Mouse (Mus musculus) CD8-positive naive resting alpha-beta T cell, adult 2 months (primary cell): ENCODE results near the gene Clybl.

Experiments used
- DNase-seq, 2 experiments: peaks; one replicate each; pipeline ENCODE4 v3.0.0; 2022; ENCODE audit warnings: low read depth in 2 of 2, low spot score in 2 of 2

Gene Clybl

GRCm38 (mm10) chr14:122246919-122247859 lies 65.7 kb downstream of the Clybl start:
- no peak for DNase-seq

- no peak for DNase-seq
Observed at GRCm38 (mm10) chr14:122249123-122249522, 67.6 kb downstream of the Clybl start.

- DNase-seq, result no peak
Observed at GRCm38 (mm10) chr14:122251346-122251745, 69.8 kb downstream of the Clybl start.

DNA sequence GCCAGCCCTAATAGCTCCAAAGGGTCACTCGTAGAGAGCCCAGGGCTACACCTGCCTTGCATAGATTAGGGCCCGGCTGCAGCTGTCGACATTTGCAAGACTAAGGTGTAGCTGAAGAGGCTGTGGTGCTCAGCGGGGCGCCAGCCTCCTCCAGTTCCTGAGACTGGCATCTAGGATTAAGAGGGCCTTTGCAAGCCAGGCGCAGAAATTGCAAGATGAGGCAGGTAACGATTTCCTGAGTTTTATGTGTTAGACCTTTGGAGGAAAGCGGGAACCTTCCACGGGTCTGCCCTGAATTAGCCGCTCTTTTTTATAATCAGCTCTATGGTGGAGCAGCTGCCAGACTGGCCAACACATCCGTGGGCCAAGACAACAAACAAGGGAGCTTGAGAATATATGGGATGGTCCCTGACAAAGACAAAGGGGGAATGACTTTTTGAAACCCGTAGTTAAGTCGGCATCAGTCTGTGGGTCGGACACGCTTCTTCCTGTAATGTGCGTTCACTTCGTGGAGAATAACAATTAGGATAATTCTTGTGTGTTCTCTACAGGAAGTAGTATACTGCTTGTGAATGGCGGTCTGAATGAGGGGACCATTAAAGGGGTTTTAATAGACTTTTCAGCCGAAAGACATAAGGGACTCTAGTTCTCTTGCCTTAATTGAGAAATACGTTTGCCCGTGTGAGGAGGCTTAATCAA lies 74.2 kb downstream of the Clybl start:
- DNase-seq, result no peak

- no peak for DNase-seq
Observed at GRCm38 (mm10) chr14:122256261-122256634, 74.7 kb downstream of the Clybl start.

DNA sequence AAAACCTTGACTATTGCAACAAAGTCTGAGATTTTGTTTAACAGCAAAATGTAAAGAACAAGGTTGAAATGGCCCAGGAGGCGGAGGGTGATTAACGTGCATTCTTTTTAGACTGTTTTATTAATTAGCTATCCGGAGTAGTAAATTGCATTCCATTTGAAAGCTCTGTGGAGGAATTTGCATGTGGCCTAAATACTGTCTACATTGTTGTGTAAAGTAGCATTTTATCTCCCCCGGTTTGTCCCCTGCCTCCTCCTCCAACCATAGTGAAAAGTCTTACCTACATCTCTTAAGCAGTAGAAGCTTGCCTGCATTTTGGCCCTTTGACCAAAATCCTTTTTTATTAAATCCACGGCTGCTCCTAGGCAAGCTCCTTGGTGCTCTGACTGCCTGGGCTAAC lies 76.8 kb downstream of the Clybl start:
- DNase-seq, result no peak

GRCm38 (mm10) chr14:122261250-122261649 lies 79.7 kb downstream of the Clybl start:
- DNase-seq, result no peak

DNA sequence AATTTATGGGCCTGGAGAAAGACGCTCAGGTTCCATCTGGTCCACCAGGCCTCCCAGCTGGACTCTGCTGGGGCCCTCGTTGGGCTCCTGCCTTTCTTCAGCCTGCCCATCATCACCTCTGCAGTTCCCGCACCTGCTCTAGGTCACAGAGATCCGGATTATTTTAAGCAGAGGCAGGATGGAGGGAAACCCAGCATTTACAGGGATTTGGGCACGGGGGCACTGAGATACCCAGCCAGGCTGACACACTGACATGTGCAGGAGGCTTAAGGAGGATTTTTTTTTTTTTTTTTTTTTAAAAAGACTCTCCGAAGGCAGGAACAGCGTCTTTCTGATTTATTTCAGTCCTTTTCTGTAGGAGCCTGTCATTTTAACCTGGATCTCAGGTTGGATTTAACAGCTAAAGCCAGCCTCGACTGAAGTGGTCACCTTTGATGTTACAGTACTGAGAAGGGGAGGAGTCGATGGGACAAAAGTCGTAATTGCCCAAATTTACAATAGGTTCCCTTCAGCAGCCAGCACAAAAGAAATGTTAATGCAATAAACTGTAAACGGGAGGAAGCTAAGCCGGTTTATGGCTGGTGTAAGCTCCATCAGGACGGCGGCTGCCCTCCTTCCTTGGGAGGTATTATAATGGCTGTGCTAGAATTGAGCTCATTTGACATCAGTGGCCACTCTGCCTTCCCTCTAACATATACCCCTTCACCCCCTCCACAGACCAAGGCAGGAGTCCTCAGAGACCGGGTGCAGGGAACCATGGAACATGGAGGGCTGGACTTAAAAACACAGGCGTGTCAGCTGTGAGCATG lies 81.6 kb downstream of the Clybl start:
- no peak for DNase-seq

GRCm38 (mm10) chr14:122265214-122265613 lies 83.7 kb downstream of the Clybl start:
- no peak for DNase-seq

- DNase-seq, result no peak
Observed at GRCm38 (mm10) chr14:122267590-122267989, 86.1 kb downstream of the Clybl start.

- DNase-seq, result no peak
Observed at GRCm38 (mm10) chr14:122271104-122271746, 89.7 kb downstream of the Clybl start.

DNA sequence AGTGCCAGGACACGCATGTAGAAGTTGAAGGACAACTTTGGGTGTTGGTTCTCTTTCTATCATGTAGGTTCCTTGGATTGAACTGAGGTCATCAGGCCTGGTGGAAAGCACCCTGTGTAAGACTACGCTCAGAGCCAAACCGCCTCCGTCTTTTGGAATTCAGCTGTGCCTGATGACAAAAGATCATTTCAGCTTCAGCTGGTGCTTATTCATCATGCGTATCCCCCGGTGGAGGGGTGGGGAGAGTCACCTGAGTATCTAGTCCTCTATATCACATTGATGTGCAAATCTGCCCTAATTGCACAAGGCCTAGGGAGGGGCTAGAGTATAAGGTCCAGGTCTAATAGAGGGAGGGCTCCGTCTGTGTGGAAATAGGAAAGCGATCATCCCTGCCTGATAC lies 95.6 kb downstream of the Clybl start:
- DNase-seq, result no peak

DNA sequence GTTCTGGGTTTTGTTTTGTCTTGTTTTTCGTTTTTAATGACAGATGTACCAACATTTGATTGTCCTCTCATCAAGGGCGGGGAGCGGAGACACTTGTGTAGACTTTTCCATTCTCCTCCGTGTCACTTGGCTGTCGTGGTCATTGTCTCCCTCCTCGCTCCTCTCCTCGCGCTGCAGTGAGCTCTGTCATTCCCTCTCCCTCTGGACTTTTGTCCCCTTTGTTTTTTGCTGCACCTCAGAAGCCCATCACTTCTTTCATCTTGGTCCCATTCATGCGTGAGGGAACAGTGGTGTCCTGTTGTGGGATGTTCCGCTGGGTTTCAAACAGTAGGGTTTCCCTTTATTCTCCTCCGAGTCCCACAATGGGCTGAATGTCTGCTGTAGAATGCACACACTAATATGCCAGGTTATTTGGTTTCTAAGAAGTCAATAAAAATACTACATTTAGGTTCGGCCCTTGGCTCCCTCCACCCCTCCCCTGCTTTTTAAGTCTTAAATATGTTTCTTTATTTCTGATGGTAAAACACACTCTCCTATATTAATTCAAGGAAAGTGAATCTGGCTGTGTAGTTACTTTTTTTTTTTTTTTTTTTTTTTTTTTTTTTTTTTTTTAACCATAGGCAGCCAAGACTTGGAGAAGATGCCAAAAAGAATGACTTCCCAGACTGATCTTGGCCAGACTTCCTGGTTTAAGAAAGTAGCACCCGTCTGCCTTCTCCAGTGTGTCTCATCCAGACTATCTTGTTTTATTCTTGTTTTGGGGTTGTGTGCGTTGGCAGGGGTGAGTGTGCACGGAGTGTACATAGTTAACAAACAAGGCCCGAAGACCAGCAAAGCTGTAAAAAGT lies 98.2 kb downstream of the Clybl start:
- no peak for DNase-seq

DNA sequence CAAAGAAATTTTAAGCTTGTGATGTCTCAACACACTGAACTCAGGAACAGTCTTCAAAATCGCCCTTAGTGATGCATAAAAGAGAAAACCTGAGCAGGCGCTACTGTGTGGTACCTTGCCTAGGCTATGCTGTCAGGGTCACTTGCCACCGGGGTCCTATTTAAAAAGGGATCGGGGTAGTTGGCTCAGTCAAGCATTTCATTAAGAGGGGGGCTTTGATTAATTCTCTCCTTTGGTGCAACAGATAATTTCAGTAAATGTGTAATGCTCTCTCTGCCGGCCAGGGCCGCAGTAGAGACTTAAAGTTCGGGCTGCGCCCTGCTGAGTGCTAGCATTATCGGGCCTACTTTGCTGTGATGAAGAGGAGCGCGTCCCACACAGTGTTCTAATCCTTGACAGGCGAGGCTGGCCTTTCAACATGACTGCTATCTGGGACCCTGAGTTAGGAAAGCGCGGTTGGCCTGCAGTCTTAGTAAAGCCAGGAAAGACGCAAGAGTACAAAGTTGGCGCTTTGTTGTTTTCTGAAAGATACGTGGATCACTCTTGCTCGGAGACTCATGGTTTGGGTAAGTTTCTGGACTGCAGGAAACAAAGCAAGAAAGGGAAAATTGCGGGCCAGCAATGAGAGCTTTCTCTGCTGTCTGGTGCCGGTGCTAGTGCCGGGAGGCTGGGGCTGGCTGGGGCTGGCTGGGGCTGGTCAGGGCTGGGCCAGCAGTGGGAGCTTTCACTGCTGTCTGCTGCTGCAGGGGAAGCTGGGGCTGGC lies 99.0 kb downstream of the Clybl start:
- DNase-seq, result no peak

GRCm38 (mm10) chr14:122281072-122281634 lies 99.6 kb downstream of the Clybl start:
- DNase-seq, result no peak

GRCm38 (mm10) chr14:122283959-122284358 lies 102.5 kb downstream of the Clybl start:
- no peak for DNase-seq

DNA sequence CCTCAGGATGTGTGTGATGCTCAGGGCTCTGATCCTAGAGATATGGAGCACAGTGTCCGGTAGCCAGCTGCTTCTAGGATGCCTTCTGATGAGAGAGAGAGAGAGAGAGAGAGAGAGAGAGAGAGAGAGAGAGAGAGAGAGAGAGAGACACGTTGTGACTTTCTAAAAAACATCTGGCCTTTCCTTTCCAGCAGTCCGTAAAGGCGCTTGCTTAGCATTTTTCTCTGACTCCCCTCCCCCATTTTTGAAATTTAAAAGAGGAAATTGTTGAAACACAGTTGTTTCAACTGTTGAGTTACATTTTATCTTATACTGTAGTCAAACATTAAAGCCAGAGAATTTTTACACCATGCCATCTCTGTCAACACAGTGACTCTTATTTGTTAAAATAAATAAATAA lies 114.9 kb downstream of the Clybl start:
- no peak for DNase-seq

- no peak for DNase-seq
Observed at GRCm38 (mm10) chr14:122296864-122297263, 115.4 kb downstream of the Clybl start.
